Mouse (Mus musculus) cerebellum, adult 9-10 months (tissue): ENCODE data around the gene Gm20422.
"Not testable (repeated sequence)": the region's sequence is repeated elsewhere in the genome, so short reads cannot be mapped to it uniquely, and the experiment has no call there.

ENCODE experiments used
- DNase-seq: peaks from one replicate; pipeline ENCODE4 v3.0.0; 2022

The Gm20422 gene

DNA sequence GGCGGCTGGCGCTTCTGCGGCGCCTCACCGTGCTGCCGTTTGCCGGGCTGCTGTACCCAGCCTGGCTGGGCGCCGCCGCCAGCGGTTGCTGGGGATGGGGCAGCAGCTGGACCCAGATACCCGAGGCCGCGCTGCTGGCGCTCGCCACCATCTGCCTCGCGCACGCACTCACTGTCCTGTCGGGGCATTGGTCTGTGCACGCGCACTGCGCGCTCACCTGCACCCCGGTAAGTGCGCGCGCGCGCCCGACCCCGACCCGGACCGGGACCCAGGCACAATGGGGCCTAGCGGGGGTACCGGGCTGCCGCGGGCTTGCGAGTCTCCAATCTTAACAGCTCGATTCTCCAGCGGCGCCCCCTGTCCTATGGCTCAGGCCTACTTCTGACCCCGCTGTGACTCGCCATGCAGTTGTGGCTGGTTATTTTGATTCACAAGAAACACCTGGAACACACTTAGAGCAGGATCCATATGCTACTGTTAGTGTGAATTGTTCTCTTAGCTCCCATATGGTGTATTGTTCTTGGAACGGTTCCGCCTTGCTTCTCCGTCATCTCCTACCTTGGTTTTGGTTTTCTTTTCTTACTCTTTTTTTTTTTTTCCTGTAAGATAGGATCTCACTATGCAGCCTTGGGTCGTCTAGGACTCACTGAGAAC, 16.9 kb upstream of the Gm20422 start:
- peak; percentile 61 for DNase-seq

DNA sequence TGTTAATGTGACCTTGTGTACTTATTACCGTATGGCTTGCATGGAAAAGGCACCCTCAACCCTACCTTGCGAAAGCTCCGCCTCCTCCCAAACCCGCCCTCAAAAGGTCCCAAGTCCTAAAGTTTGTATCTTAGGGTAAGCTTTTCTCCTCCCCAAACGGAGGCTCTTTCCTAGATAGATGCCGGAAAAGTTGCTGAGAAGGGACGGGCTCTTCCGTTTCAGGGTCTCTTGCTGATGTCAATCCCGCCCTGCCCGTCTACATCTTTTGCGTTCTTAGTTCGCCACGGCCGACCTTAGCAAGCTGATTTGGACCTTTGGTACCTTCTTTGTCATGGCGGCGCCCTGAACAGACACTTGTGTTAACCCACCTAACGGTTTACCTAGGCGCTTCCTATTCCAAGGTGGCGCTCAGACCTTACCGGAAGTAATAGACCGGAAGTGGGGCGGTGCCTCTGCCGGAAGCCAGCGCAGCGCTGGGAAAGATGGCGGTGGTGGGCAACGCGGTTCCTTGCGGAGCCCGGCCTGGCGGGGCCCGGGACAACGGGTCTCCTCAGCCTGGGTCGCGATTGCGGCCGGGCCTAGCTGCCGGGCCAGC, 16.2 kb upstream of the Gm20422 start, which contains the start of the genes Atp13a1 and Zfp866:
Gene Atp13a1, plus strand, starts transcription at position 391 of the 595 bp plus-strand sequence.
Gene Zfp866, minus strand, starts transcription at position 406 of the 595 bp plus-strand sequence.
- peak; percentile 89 for DNase-seq

DNA sequence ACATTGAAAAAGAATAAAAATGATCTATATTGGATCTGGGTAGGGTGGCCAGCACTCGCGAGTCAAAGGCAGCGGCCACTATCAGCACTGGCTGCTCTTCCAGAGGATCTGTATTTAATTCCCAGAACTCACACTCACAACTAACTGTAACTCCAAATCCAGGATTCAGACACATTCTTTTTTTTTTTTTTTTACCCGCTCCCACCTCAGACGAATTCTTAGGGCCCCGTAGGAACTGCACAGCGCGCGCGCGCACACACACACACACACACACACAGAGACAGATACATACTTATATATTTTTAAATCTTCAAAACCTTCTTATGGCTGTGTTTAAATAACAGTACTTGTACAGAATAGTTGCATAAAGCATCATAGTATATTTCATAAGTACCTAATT, 15.7 kb upstream of the Gm20422 start:
- no peak for DNase-seq

DNA sequence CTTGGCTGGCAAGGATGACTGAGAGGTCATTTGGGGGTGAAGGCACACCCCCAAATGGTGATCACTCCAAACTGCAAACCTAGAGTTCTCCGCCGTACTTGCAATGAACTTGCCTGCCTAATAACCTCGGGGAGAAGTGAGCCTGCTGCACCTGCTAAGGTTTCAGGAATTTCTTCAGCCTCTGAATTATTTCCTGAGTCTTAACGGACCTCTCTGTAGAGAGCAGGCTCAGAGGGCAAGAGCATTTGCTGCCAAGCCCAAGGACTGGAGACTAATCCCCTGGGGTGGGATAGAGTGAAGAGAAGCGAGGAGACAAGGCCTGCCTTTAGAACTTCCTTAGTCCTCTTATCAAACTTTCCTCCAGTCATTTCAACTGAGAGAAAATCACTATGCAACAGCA, 15.0 kb upstream of the Gm20422 start:
- no peak for DNase-seq

DNA sequence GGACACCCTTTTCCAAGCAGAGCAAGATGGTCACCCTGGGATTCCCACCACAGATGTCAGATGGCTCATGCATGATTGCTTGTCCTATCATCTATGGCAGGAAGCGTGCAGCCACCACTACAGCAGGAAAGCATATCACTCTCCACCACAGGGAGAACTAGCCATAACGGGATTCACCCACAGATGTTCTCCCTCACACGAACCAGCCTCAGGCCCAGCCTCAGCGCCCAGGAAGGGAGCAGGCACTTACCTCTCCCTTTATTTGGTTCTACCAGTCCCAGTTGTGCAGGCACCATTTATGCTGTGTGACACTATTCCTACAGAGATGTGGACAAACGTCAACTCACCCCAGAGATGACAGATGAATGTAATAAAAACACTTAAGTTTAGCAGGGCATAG, 14.4 kb upstream of the Gm20422 start:
- no peak for DNase-seq

DNA sequence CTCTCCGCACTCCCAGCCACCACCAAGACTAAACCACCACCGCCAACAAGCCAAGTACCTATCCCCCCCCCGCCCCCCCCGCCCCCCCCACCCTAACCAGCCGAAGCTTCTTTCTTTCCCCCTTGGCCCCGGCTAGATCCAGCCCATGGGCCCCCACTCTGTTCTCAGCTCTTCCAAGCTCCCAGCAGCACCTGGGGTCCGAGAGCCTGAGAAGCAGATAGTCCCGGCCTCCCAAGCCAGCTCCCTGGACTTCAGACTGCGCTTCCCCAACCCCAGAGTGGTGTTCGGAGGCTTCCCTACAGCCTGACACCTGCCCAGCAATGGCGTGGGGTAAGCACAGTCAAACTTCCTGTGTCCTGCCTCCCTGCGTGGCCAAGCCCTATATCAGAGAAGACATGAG, 2.4 kb upstream of the Gm20422 start:
- no peak for DNase-seq

DNA sequence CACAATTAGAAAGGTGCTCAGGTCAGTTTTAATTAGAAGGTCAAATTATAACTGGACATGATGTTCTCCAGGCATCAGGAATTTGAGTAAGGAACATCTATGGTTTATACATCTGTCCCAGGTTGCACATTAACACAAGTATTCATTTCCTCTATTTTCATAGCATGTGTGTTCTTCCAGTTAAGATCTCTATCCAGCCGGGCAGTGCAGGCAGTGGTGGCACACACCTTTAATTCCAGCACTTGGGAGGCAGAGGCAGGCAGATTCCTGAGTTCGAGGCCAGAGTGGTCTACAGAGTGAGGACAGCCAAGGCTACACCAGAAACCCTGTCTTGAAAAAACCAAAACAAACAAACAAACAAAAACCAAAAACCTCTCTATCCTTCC, 456 bp upstream of the Gm20422 start:
- no peak for DNase-seq

DNA sequence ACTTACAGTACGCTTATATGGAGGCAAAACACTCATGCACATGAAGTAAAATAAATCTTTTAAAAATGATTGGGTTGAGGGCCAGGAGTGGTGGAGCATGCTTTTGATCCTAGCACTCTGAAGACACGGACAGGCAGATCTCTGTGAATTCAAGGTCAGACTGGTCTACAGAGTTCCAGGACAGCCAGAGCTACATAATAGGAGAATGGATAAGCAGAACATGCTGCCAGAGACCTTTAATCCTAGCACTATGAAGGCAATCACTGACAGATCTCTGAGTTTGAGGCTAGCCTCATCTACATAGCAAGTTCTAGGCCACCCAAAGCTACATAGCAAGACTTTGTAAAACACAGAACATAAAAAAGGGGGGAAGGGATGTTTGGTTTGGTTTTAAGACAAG, 2.6 kb downstream of the Gm20422 start:
- no peak for DNase-seq

DNA sequence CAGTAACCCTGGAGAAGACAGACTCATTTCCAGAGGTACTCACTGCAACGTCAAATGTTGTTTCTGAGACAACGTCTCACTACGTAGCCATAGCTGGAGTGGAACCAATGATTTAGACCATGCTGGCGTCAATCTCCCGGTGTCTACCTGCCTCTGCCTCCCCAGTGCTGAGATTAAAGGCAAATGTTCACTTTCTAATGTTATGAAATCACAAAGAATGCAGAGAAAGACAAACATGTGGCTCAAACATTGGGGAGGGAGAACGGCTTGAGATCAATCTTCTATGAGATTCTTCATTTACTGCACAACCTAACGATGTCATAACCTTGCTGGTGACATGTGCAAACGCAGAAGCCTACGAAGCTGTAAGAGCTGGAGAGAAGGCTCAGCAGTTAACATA, 3.5 kb downstream of the Gm20422 start:
- DNase-seq: no peak

DNA sequence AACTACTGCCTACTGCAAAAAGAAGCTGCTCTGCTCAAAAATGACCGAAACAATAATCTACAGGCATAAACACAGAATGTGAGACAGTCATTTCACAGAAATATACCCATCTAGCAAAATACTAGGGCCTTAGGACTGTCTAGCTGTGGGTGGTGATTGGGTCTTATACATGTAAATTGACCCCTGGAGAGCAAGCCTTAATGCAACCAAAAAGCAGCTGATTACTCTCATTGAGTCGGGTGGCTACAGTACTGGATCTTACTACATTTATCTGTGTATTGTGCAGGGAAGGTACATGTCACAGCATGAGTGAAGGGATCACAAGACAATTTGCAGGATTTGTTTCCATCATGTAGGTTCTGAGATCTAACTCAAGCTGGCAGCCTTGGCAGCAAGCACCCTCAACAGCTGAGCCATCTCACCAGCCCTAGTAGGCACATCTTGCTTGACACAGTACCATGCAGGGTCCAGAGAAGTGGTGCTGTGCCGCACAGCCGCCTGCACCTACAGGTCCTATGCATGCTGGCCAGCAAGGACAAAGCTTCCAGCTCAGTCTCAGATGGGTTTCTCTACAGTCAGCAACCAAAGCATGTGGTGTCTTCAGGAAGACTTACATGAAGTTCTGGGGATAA, 12.8 kb downstream of the Gm20422 start:
- DNase-seq: no peak

DNA sequence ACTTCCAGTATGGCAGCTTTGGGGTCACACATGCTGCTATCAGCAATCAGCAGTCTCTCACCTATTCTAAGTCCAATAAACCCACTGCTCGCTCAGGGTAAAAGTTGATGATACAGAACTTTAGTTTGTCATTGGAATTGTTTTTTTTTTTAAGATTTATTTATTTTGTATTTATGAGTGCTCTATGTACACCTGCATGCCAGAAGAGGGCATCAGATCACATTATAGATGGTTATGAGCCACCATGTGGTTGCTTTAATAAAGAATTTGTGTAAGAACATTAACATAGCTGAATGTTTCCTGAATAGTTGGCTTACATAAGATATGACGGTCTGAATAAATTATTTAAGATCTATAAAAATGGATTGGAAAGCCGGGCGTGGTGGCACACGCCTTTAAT, 16.4 kb downstream of the Gm20422 start:
- DNase-seq: no peak

DNA sequence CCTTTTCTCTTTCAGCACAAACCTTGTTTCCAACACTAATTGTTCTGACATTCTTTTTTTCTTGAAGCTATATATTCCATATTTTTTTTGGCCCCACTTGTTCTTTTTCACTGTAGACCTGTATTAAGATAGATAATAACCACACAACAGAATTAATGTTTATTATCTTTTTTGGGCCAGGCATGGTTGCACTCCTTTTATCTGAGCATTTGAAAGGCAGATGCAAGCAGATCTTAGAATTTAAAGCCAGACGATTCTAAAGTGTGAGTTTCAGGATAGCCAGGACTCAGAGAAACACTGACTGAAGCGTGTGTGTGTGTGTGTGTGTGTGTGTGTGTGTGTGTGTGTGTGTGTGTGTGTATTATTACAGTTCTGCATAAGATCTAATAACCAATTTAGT, 22.2 kb downstream of the Gm20422 start:
- DNase-seq: no peak

DNA sequence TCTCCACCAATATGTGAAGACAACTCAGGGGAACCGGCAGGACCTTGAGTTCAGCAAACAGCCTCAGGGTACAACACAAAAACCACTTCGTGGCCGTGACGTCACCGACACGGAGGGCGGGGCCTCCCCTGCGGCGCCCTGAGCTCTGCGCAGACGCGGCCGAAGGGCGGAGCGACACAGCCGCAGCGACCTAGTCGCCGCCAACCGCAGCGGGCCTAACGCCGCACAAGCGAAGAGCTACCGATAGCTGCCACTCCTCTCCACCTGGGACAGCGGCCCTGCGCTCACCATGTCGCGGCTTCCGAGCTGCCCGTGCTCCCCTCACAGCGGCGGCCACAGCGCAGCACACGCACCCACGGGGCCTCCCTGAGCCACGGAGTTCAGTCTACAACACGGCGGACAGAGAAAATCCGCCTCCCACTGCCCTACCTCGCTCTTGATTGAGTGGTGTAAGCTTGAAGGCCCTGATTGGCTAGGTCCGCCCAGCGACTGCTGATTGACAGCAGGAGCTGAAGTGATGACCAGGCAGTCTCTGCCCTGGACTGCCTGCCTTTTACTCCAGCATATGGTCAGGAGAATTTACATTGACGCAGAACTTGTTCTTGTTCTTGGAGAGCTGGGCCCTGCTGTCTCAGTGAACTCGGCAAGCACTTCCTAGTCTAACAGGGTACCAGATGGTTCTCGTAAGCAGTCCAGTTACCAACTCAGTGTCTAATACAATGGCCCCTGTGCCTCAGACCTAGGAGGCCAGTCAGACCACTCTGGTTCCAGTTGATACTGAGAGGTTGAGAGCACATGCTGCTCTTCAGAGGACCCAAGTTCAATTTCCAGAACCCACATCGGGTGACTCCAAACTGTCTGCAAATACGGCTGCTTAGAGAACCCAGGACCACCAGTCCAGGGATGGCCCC, 24.9 kb downstream of the Gm20422 start, which contains the start of gene Zfp963:
Gene Zfp963, minus strand, starts transcription at position 427 of the 911 bp plus-strand sequence.
- DNase-seq: peak; percentile 96

DNA sequence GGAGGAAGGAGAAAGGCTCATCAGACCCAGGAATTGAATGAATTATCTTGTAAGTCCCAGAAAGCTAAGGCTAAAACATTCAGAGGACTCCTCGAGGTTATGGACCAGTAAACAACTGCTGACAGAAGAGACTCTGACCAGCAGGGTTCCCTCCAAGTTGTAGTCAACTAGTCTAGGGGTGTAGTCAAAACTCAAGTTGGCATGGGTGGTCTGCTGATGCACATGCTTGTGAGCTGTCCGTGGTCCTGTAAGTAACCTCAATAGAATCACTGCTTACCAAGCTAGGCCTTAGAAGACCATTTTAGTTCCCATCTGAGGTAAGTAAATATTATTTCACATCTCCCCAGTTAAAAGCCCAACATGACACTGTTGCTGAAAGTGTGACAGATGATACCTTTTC, 33.5 kb downstream of the Gm20422 start:
- no peak for DNase-seq

DNA sequence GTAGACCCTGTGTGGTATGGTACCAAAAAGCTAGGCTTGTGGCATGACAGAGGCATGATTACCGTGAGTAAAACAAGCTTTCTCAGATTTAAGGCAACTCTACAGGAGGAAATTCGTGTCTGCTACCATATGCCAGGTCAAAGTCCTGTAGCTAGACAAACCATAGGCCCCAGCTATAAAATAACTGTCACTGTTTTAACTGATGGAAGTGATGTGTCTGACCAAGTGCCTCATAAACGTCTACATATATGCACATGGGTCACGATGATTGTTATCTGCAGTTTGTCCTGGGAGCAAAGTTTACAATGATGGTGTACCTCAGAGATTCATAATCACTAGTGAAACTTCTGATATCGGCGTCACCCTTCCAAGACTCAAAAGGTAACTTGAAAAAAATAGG, 33.9 kb downstream of the Gm20422 start:
- DNase-seq: no peak

DNA sequence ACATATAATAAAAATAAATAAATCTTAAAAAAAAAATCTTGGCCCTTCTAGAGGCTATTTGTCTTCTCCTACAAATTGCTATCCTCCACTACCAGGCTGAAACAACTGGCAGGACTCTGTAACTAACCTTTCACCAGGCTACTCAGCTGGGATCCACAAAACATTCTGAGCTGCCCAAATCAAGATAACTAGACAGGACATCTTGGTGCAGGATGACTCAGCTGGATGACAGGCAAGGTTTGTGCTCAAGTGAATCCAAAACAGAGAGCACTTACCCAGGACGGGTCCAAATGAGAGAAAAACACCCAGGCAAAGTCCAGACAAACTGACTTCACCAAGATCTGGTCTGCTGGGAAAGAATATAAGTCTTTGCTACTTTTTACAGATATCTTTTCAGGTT, 39.2 kb downstream of the Gm20422 start:
- DNase-seq: no peak

DNA sequence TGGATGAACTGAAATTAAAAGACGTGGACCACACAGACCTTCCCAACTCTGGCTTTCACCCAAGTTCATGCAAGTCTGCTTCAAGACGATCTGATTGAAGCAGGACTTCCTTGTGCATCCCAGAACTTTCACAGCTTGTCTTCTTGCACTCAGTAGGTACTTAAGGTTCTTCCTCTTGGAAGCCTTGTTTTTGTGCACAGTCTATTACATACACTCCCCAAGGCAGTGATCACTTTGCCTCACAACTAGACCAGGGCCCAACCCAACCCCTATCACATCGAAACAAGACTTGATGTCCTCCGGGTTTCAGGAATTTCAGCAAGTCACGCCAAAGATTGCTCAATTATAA, 57.5 kb downstream of the Gm20422 start:
- DNase-seq: no peak

DNA sequence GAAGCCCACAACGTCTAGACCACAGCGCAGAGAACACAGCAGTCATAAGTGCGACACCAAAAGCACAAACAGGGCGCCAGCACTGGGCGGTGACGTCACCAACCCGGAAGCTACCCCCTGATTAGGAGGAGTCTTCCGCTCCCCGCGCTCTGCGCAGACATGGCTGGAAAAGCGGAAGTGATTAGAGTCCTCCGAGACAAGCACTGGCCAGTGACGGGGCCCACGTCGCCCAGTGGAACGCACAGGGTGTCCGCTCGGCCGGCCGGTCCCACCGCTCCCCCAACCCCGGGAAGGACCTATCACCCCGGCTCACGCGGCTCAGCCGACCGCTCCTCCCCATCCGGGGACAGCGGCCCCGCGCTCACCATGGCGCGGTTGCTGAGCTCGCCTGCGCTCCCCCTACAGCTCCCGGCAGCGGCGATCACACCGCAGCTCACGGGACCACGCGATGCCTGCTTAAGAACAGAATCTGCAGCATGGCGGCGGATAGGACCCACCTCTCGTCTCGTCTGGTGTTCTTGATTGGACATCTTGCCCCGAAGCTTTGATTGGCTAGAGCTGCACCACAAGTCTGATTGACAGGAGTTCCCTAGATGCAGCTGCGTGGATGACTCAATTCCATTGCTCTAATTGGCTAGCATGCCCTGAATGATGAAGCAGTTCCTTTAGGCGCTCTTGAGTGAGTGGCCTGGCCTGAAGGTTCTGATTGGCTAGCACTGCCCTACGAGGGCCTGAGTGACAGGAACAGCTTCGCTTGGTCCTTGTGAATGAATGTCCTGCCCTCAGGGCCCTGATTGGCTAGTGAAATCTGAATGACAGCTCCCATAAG, 58.1 kb downstream of the Gm20422 start:
- peak; percentile 100 for DNase-seq

DNA sequence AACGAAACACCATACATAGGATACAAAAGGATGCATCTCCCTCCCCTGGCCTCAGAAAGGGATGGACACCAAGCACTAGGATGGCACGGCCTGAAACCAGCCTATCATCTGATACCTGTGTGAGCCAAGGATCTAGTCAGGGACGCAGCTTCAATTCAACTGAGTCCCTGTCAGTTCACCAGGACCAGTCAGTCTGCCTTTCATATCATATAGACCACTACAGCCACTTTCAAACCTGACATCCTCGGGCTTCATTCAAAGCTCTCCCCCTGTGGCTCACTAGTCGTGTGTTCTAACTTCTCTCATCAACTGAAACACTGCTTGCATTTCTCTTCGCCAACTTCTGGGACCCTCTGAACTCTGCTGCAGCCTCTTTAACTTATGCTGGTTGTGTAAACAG, 59.3 kb downstream of the Gm20422 start:
- peak; percentile 41 for DNase-seq

DNA sequence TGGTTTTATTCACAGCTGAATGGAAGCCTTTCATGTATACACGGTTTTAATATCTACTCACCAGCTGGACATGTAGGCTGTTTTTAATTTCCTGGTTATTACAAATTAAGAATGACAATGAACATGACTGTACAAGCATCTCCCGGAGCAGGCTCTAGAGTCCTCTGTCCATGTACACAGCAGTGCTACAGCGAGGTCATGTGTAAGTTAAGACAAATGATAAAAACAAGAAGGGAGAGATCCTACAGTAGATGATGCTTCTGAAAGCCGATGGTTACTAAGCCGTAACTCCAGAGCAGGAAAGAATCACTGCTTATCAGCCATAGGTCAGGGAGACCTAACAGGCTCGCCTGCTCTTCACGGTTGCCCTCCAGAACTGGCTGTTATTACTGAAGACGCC, 61.2 kb downstream of the Gm20422 start:
- no peak for DNase-seq

DNA sequence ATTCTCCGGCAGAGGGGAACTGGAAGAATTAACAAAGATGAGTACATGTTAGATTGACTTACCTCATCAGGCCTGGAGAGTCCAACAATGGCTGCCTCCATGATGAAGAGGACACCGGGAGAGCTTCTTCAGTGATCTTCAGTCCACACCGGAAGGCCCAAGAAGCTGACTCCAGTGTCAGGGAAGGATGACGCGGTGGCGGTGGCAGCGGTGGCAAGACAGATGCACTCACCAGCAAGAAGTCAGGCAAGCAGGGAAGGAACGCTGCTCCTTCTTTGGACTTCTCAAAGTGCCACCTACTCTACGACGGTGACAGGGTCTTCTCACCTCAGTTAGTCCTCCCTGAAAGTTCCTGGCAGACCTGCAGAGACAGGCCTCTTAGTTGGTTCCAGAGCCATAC, 64.1 kb downstream of the Gm20422 start, which contains the start of gene Zfp869:
Gene Zfp869, minus strand, starts transcription at position 101 of the 400 bp plus-strand sequence.
- DNase-seq: not testable (repeated sequence)

DNA sequence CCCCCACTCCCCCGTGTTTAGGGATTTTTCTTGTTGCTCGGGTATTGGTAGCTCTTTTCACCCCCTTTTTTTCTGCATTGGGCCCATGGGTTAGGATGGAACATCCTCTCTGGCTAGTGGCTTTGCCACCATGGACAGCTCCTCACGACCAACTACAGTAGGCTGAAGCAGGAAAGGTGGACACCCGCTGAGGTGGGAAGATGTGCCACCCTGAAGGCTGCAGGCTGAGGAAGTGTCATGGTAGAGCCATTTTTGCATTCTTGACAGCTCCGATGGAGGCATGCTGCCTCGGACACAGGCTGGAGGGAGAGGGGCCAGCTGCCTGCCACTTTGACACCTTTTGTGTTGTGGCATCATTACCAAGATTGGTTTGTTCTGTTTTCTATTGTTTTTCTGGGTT, 72.9 kb downstream of the Gm20422 start:
- no peak for DNase-seq
